Mouse (Mus musculus) gastrocnemius, postnatal 25 days (tissue): Measurements from ENCODE around the gene Sycn. TPM values are rescaled to one million over a fixed set of nuclear protein-coding genes. Genes with fewer than 3 reads are reported as not detected.
A peak's percentile ranks its signal among the peaks of the same experiment; 100 is the strongest.
"Not testable (repeated sequence)": the region's sequence is repeated elsewhere in the genome, so short reads cannot be mapped to it uniquely, and the experiment has no call there.

Source experiments
- DNase-seq: peaks from one replicate; pipeline ENCODE4 v3.0.0; 2022
- long read RNA-seq, 2 experiments: library from polyadenylated mRNA; stranded (forward); transcript quantifications; one replicate each; pipeline ENCODE4 v2.0.0; 2021
- total RNA-seq, 2 experiments: library from RNA; stranded (reverse); gene quantifications; 1 replicate in 1 of 2; 2 replicates in 1 of 2; pipeline ENCODE4 v1.2.3; 2021

The Sycn gene
- total RNA-seq, result not detected
- long read RNA-seq, experiment 1, result 0 reads
- long read RNA-seq, experiment 2, result 0 reads

DNA sequence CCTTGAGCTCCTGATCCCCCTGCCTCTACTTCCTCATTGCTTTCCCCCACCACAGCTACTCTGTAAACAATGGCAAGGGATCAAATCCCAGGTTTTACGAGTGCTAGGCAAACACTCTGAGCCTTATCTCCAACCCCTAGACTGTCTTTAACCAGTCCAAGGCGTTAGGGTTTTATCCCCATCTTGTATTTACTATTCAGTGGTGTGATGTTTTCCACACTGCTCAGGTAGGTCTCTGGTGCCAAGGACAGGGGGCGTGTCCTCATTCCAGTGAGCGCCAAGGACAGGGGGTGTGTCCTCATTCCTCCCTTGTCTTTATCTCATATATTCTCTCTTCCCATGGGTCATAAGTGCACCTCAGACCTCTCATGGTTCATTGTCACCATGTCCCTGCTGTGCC lies at the start of gene Sycn:
Sycn (plus strand) TSS at position 360 of the 400 bp plus-strand sequence.
- no peak for DNase-seq

DNA sequence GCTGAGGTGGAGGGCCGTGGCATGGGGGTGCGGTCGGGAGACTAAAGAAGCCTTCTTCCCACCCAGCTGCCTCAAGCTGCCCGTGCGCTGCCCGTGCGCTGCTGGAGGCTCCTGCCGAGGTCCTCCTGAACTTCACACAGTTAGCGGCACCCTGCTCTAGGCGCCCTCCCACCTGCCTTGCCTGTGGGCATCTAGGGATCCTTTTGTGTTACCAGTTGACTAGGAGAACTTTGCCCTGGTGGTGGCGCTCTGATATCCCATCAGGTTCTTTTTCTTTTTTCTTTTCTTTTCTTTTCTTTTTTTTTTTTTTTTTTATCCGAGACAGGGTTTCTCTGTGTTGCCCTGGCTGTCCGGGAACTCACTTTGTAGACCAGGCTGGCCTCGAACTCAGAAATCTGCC lies 49.8 kb upstream of the Sycn start:
- no peak for DNase-seq

- DNase-seq, result no peak
Observed at GRCm38 (mm10) chr7:28492310-28492709, 48.4 kb upstream of the Sycn start.

DNA sequence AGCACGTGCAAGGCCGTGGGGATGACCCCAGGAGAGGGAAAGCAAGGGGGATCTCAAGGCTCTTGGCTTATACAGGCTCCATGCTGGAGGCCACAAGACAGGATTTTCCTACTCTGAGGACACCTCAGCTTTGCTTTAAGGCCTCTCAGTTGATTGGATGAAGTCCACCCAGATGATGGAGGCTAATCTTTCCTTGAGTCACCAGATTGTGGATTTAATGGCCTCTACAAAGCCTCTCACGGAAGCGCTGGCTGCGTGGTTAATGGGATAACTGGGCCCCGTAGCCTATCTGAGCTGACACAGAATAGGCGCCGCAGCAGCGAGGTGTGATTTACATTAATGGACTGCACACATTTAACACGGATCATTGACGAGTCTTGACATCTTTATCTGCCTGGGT lies 45.3 kb upstream of the Sycn start:
- no peak for DNase-seq

GRCm38 (mm10) chr7:28505585-28505984 lies 35.1 kb upstream of the Sycn start:
- no peak for DNase-seq

DNA sequence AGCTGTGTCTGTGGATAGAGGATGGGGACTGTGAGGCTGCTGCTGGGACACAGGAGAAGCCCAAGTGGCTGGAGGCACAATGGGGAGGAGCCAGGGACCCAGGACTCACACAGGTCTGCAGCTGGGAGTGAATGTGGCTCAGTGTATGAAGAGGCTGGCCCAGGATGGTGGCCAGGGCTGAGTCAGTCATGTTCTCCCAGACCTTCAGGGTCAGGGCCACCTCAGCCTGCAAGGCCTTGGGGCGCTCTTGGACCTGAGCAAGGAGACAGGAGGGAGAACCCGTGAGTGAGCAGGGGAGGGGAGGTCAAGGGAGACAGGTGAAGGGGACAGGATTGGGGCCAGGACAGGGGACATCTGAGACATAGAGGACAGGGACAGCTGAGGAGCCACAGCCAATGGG lies 31.6 kb upstream of the Sycn start:
- not testable (repeated sequence) for DNase-seq

DNA sequence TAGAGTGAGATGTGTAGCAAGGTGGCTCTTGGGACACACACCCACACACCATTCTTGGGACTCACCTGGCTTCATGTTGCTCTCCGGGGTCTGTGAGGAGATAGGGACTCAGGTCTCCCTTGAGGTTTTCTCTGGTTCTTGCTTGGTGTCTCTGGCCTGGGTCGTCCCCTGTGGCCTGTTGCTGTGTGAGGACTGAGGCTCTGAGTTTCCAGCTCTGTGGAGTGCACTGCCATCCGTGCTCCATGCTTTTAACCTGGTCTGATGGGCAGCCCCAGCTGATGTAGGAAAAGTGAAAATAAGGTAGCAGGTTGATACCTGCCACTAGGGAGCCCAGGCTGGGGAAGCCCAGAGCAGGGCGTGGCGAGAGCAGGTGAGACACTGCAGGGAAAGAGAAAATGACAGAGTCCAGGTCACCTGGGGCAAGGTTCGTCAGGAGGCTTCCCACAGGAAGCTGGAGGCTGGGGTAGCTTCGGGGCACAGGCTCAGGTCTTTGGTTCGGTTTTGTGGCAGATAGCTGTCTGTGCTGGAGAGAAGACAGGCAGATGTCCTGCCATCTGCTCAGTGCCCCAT lies 30.2 kb upstream of the Sycn start, which contains the start of gene Ifnl2:
Ifnl2 (minus strand) TSS at position 51 of the 570 bp plus-strand sequence.
- DNase-seq, result not testable (repeated sequence)

GRCm38 (mm10) chr7:28511441-28511840 lies 29.2 kb upstream of the Sycn start:
- no peak for DNase-seq

- DNase-seq, result not testable (repeated sequence)
Observed at GRCm38 (mm10) chr7:28522536-28522935, 18.1 kb upstream of the Sycn start, which contains the start of gene Ifnl3. TSS of gene Ifnl3 (plus strand) at chr7:28522836.

DNA sequence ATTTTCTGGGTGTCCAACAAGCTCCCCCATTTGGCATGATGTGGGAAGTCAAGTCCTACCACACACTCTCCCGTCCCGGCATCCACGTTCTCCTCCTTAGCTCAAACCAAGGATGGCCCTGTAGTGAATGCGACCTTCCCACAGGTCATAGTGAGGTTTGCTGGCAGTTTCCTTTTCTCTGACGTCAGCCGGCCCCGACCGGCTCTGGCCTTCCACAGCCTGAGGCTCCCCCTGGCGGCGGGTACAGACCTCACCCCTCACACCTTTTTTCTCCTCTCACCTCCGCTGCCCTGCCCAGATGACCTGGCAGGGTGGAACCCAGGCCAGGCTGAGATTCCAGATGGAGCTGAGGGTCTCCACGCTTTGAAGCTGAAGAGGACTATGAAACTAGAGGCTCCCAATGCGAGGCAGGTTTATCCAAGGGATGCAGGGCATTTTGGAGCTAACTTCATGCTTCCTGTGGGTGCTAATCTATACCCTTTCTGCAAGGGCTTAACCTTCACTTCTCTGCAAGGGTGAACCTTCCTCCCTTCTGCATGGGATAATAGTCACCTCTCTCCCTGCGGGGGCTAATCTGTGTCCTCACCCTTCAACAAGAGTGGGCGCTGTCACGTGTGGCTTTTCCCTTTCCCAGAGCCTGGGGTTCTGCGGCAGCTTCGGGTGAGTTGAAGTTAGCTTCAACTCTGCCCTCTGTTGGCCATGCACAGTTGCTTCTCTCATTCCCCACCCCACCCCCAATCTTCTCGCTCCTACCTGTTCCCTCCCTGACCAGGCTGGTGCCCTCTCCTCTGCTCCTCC lies 12.6 kb upstream of the Sycn start:
- DNase-seq, result peak; percentile 65

- no peak for DNase-seq
Observed at GRCm38 (mm10) chr7:28532005-28532404, 8.7 kb upstream of the Sycn start.

GRCm38 (mm10) chr7:28538886-28539285 lies 1.8 kb upstream of the Sycn start:
- DNase-seq, result not testable (repeated sequence)

- no peak for DNase-seq
Observed at GRCm38 (mm10) chr7:28544051-28544601, 3.4 kb downstream of the Sycn start.

DNA sequence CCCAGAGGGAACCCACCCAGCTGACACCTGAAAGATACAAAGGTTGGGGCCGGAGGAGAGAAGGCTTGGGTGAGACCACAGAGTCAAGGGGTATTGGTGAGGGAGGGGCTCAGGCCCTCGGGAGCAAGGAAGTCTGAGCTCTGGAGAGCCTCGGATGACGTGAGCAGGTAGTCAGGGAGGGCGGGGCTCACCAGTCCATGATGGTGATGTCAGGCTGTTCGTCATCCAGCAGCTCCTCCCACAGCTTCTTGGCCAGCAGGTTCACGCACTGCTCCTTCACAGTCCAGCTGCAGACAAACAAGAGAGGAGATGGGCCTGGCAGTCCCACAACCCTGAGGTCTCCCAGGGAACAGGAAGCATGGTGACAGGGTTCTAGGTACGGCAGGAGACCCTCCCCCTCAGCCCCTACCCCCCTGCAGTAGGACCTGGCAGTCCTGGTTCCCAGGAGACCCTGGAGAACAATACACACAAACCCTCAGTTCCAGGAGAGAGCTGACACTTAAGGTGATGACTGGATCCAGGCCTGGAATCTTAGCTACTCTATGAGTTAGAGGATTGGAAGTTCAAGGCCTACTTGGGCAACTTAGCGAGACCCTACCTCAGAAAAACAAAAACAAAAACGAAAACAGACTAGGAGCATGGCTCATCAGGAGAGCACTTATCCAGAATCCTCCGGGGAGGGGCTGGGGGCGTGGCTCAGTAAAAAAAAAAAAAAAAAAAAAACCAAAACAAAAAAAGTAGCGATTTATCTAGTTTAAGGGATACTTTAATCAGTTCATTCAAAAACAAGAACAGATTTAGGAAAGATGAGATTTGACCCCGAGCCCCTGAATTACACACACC lies 4.6 kb downstream of the Sycn start:
- DNase-seq, result no peak

DNA sequence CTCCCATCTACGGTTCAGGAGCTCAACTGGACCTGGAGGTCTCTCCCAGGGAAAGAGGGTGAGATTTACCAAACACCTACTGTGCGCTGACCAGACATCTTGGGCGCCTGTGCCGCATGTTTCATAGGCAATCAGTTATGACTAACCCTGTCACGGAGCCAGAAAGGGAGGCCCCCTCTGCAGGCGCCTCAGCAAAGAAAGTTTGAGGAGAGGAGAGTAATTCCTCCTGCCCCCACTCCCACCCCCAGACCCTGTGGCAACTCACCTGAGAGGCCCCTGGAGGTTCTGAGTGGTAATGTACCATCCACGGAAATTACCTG lies 5.2 kb downstream of the Sycn start:
- DNase-seq, result no peak

DNA sequence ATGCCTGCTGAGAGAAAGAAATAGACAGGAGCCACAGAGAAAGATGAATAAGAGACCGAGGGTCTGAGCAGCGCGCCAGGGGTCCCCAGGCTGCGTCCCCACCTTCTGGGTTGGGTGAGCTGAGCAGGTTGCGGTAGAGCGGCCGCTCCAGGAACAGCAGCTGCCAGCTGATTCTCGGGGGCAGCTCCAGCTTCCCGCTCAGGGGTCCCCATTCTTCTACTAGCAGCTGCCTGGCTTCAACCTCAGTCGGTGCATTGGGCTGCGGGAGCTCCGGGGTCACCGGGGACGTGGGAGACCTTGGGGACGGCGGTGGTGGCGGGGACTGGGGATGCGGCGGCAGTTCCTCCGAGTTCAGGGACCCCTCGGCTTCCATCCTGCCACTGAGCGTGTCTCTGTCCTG lies 6.0 kb downstream of the Sycn start:
- no peak for DNase-seq

- DNase-seq, result no peak
Observed at GRCm38 (mm10) chr7:28547154-28547553, 6.5 kb downstream of the Sycn start, which contains the start of gene Nccrp1. TSS of gene Nccrp1 (minus strand) at chr7:28547254.

- DNase-seq, result no peak
Observed at GRCm38 (mm10) chr7:28547628-28548027, 6.9 kb downstream of the Sycn start.

DNA sequence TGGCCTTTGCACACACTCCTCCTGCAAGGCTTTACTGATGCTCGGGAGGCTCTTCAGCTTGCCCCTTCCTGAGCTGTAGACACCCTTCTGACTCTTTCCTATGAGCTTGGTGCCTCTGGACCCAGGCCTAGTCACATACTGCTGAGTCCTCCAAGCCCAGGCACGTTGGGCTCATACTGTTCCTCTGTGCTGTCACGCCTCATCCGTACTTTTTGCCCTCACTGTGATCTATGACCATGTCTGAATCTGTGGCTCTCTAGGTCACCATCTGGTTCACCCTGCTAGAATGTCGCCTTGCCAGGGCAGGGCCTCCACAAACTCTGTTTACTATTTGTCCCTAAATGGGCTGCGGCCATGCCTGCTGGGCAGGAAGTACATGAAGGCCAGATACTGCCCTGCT lies 12.4 kb downstream of the Sycn start:
- no peak for DNase-seq

- no peak for DNase-seq
Observed at GRCm38 (mm10) chr7:28555939-28556535, 15.4 kb downstream of the Sycn start.

- no peak for DNase-seq
Observed at GRCm38 (mm10) chr7:28557069-28557468, 16.4 kb downstream of the Sycn start.

- peak; percentile 38 for DNase-seq
Observed at GRCm38 (mm10) chr7:28557708-28558107, 17.0 kb downstream of the Sycn start.
